Mouse (Mus musculus) thymus, adult 18-20 months (tissue): ENCODE measurements around the gene D130043K22Rik.
"Not testable (repeated sequence)": the region's sequence is repeated elsewhere in the genome, so short reads cannot be mapped to it uniquely, and the experiment has no call there.

ENCODE experiments used
- DNase-seq, 2 experiments: peaks; one replicate each; pipeline ENCODE4 v3.0.0; 2022; ENCODE audit warnings: mixed read lengths in 2 of 2

D130043K22Rik gene

GRCm38 (mm10) chr13:24832131-24832810, 12.7 kb upstream of the D130043K22Rik start:
- DNase-seq = no peak

- DNase-seq = no peak
These were observed 12.2 kb upstream of the D130043K22Rik start for GRCm38 (mm10) chr13:24832811-24833155.

DNA sequence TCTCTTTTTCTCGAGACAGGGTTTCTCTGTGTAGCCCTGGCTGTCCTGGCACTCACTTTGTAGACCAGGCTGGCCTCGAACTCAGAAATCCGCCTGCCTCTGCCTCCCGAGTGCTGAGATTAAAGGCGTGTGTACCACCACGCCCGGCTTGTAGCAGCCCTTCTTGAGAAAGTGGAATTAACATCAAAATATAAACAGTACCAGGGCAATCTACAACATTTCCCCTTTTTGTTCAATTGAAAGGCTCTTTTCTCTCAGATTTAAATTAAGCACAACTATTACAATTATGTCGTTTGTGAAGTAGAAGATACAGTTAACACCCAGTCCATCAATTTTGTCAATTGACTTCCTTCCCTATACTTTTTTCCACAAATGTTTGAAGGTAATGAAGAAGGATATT, 7.2 kb upstream of the D130043K22Rik start:
- DNase-seq = not testable (repeated sequence)

- no peak for DNase-seq
These were observed 5.1 kb upstream of the D130043K22Rik start for GRCm38 (mm10) chr13:24839831-24840230.

GRCm38 (mm10) chr13:24841702-24842101, 3.2 kb upstream of the D130043K22Rik start:
- DNase-seq = no peak

DNA sequence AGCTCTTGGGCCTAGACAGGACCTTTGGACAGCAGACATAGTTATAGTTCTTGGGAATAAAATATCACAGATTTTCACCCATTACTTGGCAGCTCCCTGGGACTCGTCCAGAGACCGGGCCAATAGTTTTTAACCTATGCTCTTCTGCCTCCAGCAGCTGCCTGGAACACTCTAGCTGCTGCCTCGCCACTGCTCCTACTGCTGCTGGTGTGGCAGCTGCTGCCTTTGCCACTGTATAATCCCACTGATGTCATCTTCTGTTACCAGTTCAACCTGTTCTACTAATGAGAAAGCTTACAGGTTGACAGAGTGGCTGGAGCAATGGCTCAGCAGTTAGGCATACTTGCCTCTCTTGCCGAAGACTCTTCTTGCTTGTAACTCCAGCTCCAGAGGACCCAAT, 4.4 kb downstream of the D130043K22Rik start:
- DNase-seq = no peak

DNA sequence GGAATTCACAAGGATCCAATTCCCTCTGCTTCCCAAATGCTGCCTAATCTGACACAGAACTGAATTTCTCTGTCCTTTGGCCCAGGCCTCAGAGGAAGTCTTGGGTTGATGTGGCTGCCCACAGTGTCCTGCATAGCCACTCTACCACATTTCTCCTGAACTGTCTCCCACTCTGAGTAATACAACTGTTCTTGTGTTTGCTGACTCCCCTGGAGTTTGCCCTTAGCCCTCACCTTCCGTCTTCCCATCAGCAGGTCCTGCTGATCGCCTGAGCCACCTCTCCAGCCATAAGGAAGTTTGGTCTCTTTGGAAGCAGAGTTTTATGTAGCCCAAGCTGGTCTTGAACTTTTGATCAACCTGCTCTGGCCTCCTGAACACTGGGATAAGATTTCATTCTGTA, 7.1 kb downstream of the D130043K22Rik start:
- no peak for DNase-seq

DNA sequence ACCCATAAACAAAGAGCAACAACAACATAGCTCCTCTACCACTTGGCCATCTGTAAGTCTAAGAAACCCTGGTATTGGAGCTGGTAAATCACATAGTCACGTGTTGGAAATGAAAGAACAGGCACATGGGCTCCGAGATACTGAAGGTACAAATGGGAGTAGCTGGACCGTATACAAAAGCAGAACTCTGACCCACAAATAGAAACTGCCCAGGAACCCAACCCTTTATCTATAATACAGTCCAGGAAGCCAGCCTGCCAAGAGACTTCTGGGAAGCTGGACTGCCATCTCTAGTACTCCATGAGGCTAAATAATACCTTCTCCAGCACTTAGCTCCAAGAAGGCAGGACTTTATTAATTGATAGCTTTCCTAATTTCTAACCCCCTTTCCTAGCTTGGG, 7.6 kb downstream of the D130043K22Rik start:
- no peak for DNase-seq

DNA sequence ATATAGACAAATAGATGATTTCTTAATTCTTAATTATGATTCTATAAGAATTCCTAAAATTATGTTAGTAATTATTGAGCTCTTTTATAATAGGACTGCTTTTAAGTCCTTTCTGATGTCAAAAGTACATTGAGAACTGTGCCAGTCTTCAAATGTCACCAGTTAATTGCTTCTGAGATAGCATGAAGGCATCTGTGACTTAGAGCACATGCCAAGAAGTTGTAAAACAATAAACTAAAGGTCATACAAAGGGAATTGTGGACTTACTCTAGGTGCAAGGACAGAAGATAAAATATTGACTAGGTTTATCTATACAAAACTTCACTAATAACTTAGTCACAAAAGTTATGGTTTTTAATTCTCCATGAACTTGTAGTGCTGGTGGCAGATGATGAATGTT, 14.2 kb downstream of the D130043K22Rik start:
- DNase-seq = no peak

DNA sequence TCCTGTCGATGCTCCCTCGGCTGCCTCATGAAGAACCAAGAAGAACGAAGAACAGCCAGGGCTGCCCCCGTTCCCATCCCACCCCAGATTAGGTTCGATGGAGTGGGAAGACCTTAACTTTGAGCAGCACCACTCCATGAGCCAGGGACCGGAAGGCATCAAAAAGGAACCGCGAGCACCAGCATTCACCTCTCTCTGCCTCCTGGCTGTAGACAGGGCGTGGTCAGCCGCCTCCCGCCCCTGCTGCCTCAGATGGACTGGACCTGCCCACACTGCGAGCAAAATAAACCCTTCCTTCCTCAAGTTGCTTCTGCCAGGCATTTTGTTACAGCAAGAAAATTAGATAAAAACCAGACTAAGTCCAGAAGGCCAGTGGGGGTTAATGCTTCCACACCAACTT, 16.1 kb downstream of the D130043K22Rik start:
- no peak for DNase-seq

GRCm38 (mm10) chr13:24862021-24862420, 17.1 kb downstream of the D130043K22Rik start:
- DNase-seq = no peak

- peak; percentile 18 to 27 for DNase-seq
These were observed 17.6 kb downstream of the D130043K22Rik start for GRCm38 (mm10) chr13:24862520-24862919.

GRCm38 (mm10) chr13:24866430-24867402, 21.8 kb downstream of the D130043K22Rik start:
- DNase-seq = no peak

GRCm38 (mm10) chr13:24867789-24868188, 22.9 kb downstream of the D130043K22Rik start:
- DNase-seq = no peak

GRCm38 (mm10) chr13:24868233-24868632, 23.3 kb downstream of the D130043K22Rik start:
- DNase-seq = no peak

GRCm38 (mm10) chr13:24879359-24880040, 34.6 kb downstream of the D130043K22Rik start:
- DNase-seq = no peak

DNA sequence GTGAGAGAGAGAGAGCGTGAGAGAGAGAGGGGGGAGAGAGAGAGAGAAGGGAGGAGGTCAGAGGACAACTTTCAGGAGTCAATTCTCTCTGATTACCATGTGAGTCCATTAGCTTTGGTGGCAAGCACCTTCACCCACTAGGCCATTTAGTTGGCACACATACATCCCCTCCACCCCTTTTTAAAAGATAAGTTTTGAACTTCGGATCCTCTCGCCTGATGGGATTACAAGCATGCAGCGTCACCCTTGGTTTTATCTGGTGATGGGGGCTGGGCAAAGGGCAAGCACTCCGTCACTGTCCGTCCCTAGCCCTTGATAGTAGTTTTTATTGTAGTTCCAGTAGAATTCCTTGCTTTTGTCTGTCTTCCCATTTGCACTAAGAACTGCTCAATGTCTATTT, 35.3 kb downstream of the D130043K22Rik start:
- DNase-seq = no peak

- DNase-seq = no peak
These were observed 35.8 kb downstream of the D130043K22Rik start for GRCm38 (mm10) chr13:24880704-24881103.

- DNase-seq = no peak
These were observed 37.5 kb downstream of the D130043K22Rik start for GRCm38 (mm10) chr13:24882411-24882810.

DNA sequence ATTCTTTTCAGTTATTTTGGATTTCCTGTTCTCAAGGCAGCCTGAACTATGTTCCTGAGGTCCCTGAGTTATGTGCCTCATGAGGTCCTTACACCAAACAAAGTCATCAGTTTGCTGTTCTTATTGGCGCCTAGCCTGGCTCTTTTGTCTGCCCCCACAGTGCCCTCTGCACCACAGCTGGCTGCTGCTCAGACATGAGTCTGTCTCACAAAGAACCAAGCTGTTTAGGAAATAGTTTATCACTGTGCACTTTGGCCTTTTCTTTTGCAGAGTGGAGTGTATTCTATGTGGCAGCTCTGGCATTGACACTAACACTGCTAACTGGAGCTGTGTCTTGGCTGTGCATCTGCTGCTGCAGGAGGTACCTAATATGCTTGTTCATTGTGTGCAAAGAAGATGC, 44.6 kb downstream of the D130043K22Rik start:
- no peak for DNase-seq

GRCm38 (mm10) chr13:24892516-24892915, 47.6 kb downstream of the D130043K22Rik start:
- no peak for DNase-seq

DNA sequence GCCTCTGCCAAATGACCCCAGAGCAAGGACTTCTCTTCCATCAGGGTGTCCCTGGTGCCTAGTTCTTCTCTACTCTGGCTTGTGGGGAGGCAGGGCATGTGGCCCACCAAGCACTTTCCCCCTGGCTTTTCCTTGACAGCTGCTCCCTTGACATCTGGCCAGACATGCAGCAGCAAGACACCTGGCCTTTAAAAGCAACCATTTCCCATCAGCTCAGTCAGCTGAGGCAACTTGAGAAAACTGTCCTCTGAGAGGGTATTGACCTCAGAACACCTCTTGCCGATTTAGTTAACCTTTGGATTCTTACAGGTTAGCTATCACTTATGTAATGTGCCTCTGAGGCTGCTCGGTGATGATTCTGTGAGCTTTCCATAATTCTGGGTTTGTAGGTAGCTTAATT, 48.9 kb downstream of the D130043K22Rik start:
- no peak for DNase-seq

GRCm38 (mm10) chr13:24901916-24902315, 57.0 kb downstream of the D130043K22Rik start:
- no peak for DNase-seq
